9 mouse cellular contexts compared by ENCODE assay signal in genomic region chr8:105270101-105270915, GRCm38 (mm10). TPM values are rescaled to one million over a fixed set of nuclear protein-coding genes. Genes with fewer than 3 reads are reported as not detected.
DNase-seq lines count a peak whose midpoint lies in the region; ATAC-seq and TF ChIP-seq lines count a peak whose summit lies in the region.
"Had no signal": no experiment of that assay in that cellular context is flagged by ENCODE, and none has a peak within 500 bp of the region (broad histone marks: within the 10 kb centered on the region; RNA-seq: fewer than 3 reads in every experiment).

No protein-coding gene starts in this region.

- no peak overlapping the region for H3K27ac ChIP-seq in heart, embryonic 13.5 days (replicated peaks)
- H3K27ac ChIP-seq in MEL (ENCODE audit: control insufficient read depth, low read depth, low read length): peak overlapping the region; percentile 44; the same call in 1 of the 2 replicates
- H3K27ac ChIP-seq in heart, postnatal 0 days (ENCODE audit: low read depth): no peak overlapping the region
- no peak overlapping the region for H3K27ac ChIP-seq in midbrain, embryonic 11.5 days (ENCODE audit: low read depth, low read length)

- 0 out of 4 replicates have a peak, but pooled peaks of 1 of the 2 experiments have one; percentile 13 for TF ChIP-seq POLR2A in MEL (IDR thresholded peaks at IDR 0.05; ENCODE audit: control insufficient read depth in 1 of 2, insufficient read depth in 1 of 2, low read depth in 1 of 2, low read length in 2 of 2, poor library complexity in 1 of 2)

- peaks cover 99% of the 10 kb centered on the region for H3K27me3 ChIP-seq in heart, embryonic 13.5 days (replicated peaks)
- no peaks in the 10 kb centered on the region for H3K27me3 ChIP-seq in MEL (ENCODE audit: control insufficient read depth in 1 of 2, insufficient read depth in 2 of 2, low read length in 2 of 2)
- peaks cover 66% of the 10 kb centered on the region for H3K27me3 ChIP-seq in heart, postnatal 0 days (ENCODE audit: control insufficient read depth, insufficient read depth, low read length)
- peaks cover 99% of the 10 kb centered on the region for H3K27me3 ChIP-seq in midbrain, embryonic 11.5 days (ENCODE audit: control insufficient read depth, insufficient read depth, low read length)
- H3K27me3 ChIP-seq: Patski had no signal

- H3K36me3 ChIP-seq in heart, embryonic 13.5 days: no peaks in the 10 kb centered on the region
- H3K36me3 ChIP-seq in MEL (ENCODE audit: control insufficient read depth in 1 of 2, insufficient read depth in 2 of 2, low read length in 2 of 2): peaks cover 0 to 10% of the 10 kb centered on the region in 2 experiments; a peak in 2 of 4 replicates
- H3K36me3 ChIP-seq in heart, postnatal 0 days (replicated peaks; ENCODE audit: control insufficient read depth, insufficient read depth, low read length): 0 out of 2 replicates have a peak, but pooled peaks cover 4% of the 10 kb centered on the region
- no peaks in the 10 kb centered on the region for H3K36me3 ChIP-seq in midbrain, embryonic 11.5 days (ENCODE audit: control insufficient read depth, insufficient read depth, low read length)

- peak overlapping the region; percentile 60 for H3K4me3 ChIP-seq in heart, embryonic 13.5 days
- peak overlapping the region; percentile 74 to 81 for H3K4me3 ChIP-seq in MEL (ENCODE audit: control insufficient read depth in 1 of 2, insufficient read depth in 1 of 2, low read depth in 2 of 2, low read length in 2 of 2)
- H3K4me3 ChIP-seq in heart, postnatal 0 days (ENCODE audit: low read depth, low read length): peak overlapping the region; percentile 56
- peak overlapping the region; percentile 37 for H3K4me3 ChIP-seq in midbrain, embryonic 11.5 days (ENCODE audit: low read depth, low read length)

- no peak for DNase-seq in heart, postnatal 4 days
- DNase-seq in MEL (ENCODE audit: low read depth, low spot score): no peak
- DNase-seq in heart, postnatal 0 days (ENCODE audit: low spot score): no peak
- peak; percentile 93 for DNase-seq in midbrain, embryonic 11.5 days (ENCODE audit: low spot score, missing footprints)
- no peak for DNase-seq in left cerebral cortex, adult 8-10 months (ENCODE audit: low spot score in 2 of 2)
- DNase-seq in urinary bladder, postnatal 25 days (ENCODE audit: low spot score): no peak
- DNase-seq in ovary, postnatal 14 days (ENCODE audit: low spot score): no peak

- H3K79me2 ChIP-seq in MEL (ENCODE audit: control insufficient read depth, insufficient read depth, low read length, poor library complexity): no peaks in the 10 kb centered on the region; the same call in 1 of the 2 replicates

- H3K9ac ChIP-seq in heart, embryonic 13.5 days: peak overlapping the region; percentile 74; the same call in 1 of the 2 replicates
- H3K9ac ChIP-seq in MEL (ENCODE audit: control insufficient read depth, low read depth, low read length, poor library complexity, severe bottlenecking): peak overlapping the region; percentile 96
- H3K9ac ChIP-seq in heart, postnatal 0 days (replicated peaks; ENCODE audit: low read depth, low read length): no peak overlapping the region
- no peak overlapping the region for H3K9ac ChIP-seq in midbrain, embryonic 11.5 days (ENCODE audit: low read length)

- WGBS in heart, embryonic 13.5 days: 6% methylated on average over 39 of the region's 39 CpGs
- WGBS in heart, postnatal 0 days: 12% methylated on average over 39 of the region's 39 CpGs
- 3% methylated on average over 39 of the region's 39 CpGs for WGBS in midbrain, embryonic 11.5 days

- no peak for TF ChIP-seq CTCF in MEL (IDR thresholded peaks at IDR 0.05 in 2 of 3, conservative IDR thresholded peaks at IDR 0.05 in 1 of 3; ENCODE audit: control insufficient read depth in 1 of 3, insufficient read depth in 1 of 3, low read depth in 2 of 3, low read length in 3 of 3, poor library complexity in 1 of 3, severe bottlenecking in 1 of 3)
- no peak for TF ChIP-seq CTCF in heart, postnatal 0 days (IDR thresholded peaks at IDR 0.05; ENCODE audit: low read depth)

- no peak for TF ChIP-seq EP300 in MEL (IDR thresholded peaks at IDR 0.05; ENCODE audit: low read depth in 1 of 2, low read length in 2 of 2)
- TF ChIP-seq EP300 in heart, postnatal 0 days (IDR thresholded peaks at IDR 0.05; ENCODE audit: low read depth): no peak

- peak overlapping the region; percentile 96 for H3K4me2 ChIP-seq in heart, embryonic 13.5 days
- peak overlapping the region; percentile 95 for H3K4me2 ChIP-seq in heart, postnatal 0 days (ENCODE audit: low read depth, low read length)
- peak overlapping the region; percentile 68 for H3K4me2 ChIP-seq in midbrain, embryonic 11.5 days

- H3K4me1 ChIP-seq in heart, embryonic 13.5 days: peaks cover 34% of the 10 kb centered on the region
- peaks cover 7 to 16% of the 10 kb centered on the region in 2 experiments for H3K4me1 ChIP-seq in MEL (ENCODE audit: control insufficient read depth in 1 of 2, insufficient read depth in 2 of 2, low read length in 2 of 2)
- H3K4me1 ChIP-seq in heart, postnatal 0 days (ENCODE audit: control insufficient read depth, insufficient read depth): peaks cover 15% of the 10 kb centered on the region; the same call in 1 of the 2 replicates
- H3K4me1 ChIP-seq in midbrain, embryonic 11.5 days (ENCODE audit: control insufficient read depth, insufficient read depth, low read length): peaks cover 17% of the 10 kb centered on the region

- 0 out of 2 replicates have a peak, but pooled peaks cover 6% of the 10 kb centered on the region for H3K9me3 ChIP-seq in heart, embryonic 13.5 days
- H3K9me3 ChIP-seq in MEL (replicated peaks; ENCODE audit: insufficient read depth, low read length): no peaks in the 10 kb centered on the region
- no peaks in the 10 kb centered on the region for H3K9me3 ChIP-seq in heart, postnatal 0 days (replicated peaks; ENCODE audit: control insufficient read depth, low read length)
- no peaks in the 10 kb centered on the region; the same call in 1 of the 2 replicates for H3K9me3 ChIP-seq in midbrain, embryonic 11.5 days (ENCODE audit: control insufficient read depth, low read length)

- ATAC-seq in heart, embryonic 13.5 days (ENCODE audit: extremely low read depth, insufficient number of reproducible peaks, low FRiP score, low TSS enrichment): no peak
- ATAC-seq in heart, postnatal 0 days (ENCODE audit: insufficient read depth, low read depth): no peak
- no peak for ATAC-seq in midbrain, embryonic 11.5 days (ENCODE audit: low FRiP score)
- ATAC-seq: Patski had no signal

- no peak for TF ChIP-seq RAD21 in MEL (IDR thresholded peaks at IDR 0.05; ENCODE audit: low read depth, low read length)

RNA-seq across cellular contexts. Expression of gene Hsf4, which starts 0.7 kb away (rescaled TPM):
- polyA plus RNA-seq in heart, embryonic 13.5 days (2015; fragmentation: Nextera tagmentation; extraction: Ambion mirVana): 0.15 TPM in 1 of 2 replicates, not detected in the other
- total RNA-seq in heart, postnatal 4 days (2021): 1 to 10 TPM in 1 of 2 experiments, under 1 TPM in 1; 0.81 to 1.5 TPM
- total RNA-seq in MEL (2012; rRNA removed): 1.4 and 1.7 TPM in 2 replicates
- 1 to 10 TPM in 1 of 2 experiments, not detected in 1; 7.1 TPM for polyA plus RNA-seq in MEL (2012; ENCODE audit: insufficient read depth in 1 of 2, insufficient read length in 2 of 2, low read depth in 1 of 2, low replicate concordance in 2 of 2, missing spikeins in 1 of 2)
- total RNA-seq in heart, postnatal 0 days (2014; rRNA removed; ENCODE audit: low replicate concordance): 2.1 TPM in 1 of 2 replicates, not detected in the other
- 0.34 and 0.43 TPM in 2 replicates for polyA plus RNA-seq in heart, postnatal 0 days (2015; fragmentation: Nextera tagmentation; extraction: Ambion mirVana)
- polyA plus RNA-seq in midbrain, embryonic 11.5 days (2014; fragmentation: Nextera tagmentation; extraction: Ambion mirVana): not detected in 2 replicates
- 10 to 100 TPM; 21.3 to 25.7 (median 22.9) TPM for total RNA-seq in left cerebral cortex, adult 8-10 months (2022)

RNA-seq across cellular contexts. Expression of gene Nol3, which starts 5.6 kb away (rescaled TPM):
- polyA plus RNA-seq in heart, embryonic 13.5 days (2015; fragmentation: Nextera tagmentation; extraction: Ambion mirVana): 2.5 and 2.7 TPM in 2 replicates
- 10 to 100 TPM in 1 of 2 experiments, 1 to 10 TPM in 1; 9.9 to 11.0 TPM for total RNA-seq in heart, postnatal 4 days (2021)
- 0.69 and 0.89 TPM in 2 replicates for total RNA-seq in MEL (2012; rRNA removed)
- polyA plus RNA-seq in MEL (2012; ENCODE audit: insufficient read depth in 1 of 2, insufficient read length in 2 of 2, low read depth in 1 of 2, low replicate concordance in 2 of 2, missing spikeins in 1 of 2): under 1 TPM in 1 of 2 experiments, not detected in 1; 0.63 TPM
- total RNA-seq in heart, postnatal 0 days (2014; rRNA removed; ENCODE audit: low replicate concordance): 6.8 and 13.2 TPM in 2 replicates
- polyA plus RNA-seq in heart, postnatal 0 days (2015; fragmentation: Nextera tagmentation; extraction: Ambion mirVana): 9.8 and 10.0 TPM in 2 replicates
- 2.0 and 3.2 TPM in 2 replicates for polyA plus RNA-seq in midbrain, embryonic 11.5 days (2014; fragmentation: Nextera tagmentation; extraction: Ambion mirVana)
- total RNA-seq in left cerebral cortex, adult 8-10 months (2022): 10 to 100 TPM; 10.6 to 13.8 (median 13.1) TPM

RNA-seq across cellular contexts. Expression of gene Fbxl8, which starts 5.9 kb away (rescaled TPM):
- 3.2 and 3.3 TPM in 2 replicates for polyA plus RNA-seq in heart, embryonic 13.5 days (2015; fragmentation: Nextera tagmentation; extraction: Ambion mirVana)
- total RNA-seq in heart, postnatal 4 days (2021): 1 to 10 TPM; 3.7 TPM
- 4.1 and 4.8 TPM in 2 replicates for total RNA-seq in MEL (2012; rRNA removed)
- 1 to 10 TPM in 1 of 2 experiments, not detected in 1; 7.2 TPM for polyA plus RNA-seq in MEL (2012; ENCODE audit: insufficient read depth in 1 of 2, insufficient read length in 2 of 2, low read depth in 1 of 2, low replicate concordance in 2 of 2, missing spikeins in 1 of 2)
- 1.5 and 6.4 TPM in 2 replicates for total RNA-seq in heart, postnatal 0 days (2014; rRNA removed; ENCODE audit: low replicate concordance)
- 3.6 and 4.3 TPM in 2 replicates for polyA plus RNA-seq in heart, postnatal 0 days (2015; fragmentation: Nextera tagmentation; extraction: Ambion mirVana)
- polyA plus RNA-seq in midbrain, embryonic 11.5 days (2014; fragmentation: Nextera tagmentation; extraction: Ambion mirVana): 0.84 and 1.5 TPM in 2 replicates
- 1 to 10 TPM in 2 of 4 experiments, under 1 TPM in 2; 0.50 to 1.6 (median 1.1) TPM for total RNA-seq in left cerebral cortex, adult 8-10 months (2022)

RNA-seq across cellular contexts. Expression of gene Tradd, which starts 5.9 kb away (rescaled TPM):
- 18.3 and 18.8 TPM in 2 replicates for polyA plus RNA-seq in heart, embryonic 13.5 days (2015; fragmentation: Nextera tagmentation; extraction: Ambion mirVana)
- total RNA-seq in heart, postnatal 4 days (2021): 10 to 100 TPM in 1 of 2 experiments, 1 to 10 TPM in 1; 9.4 to 10.1 TPM
- 29.0 and 31.0 TPM in 2 replicates for total RNA-seq in MEL (2012; rRNA removed)
- polyA plus RNA-seq in MEL (2012; ENCODE audit: insufficient read depth in 1 of 2, insufficient read length in 2 of 2, low read depth in 1 of 2, low replicate concordance in 2 of 2, missing spikeins in 1 of 2): 10 to 100 TPM in 1 of 2 experiments, not detected in 1; 33.5 TPM
- total RNA-seq in heart, postnatal 0 days (2014; rRNA removed; ENCODE audit: low replicate concordance): 9.0 and 10.4 TPM in 2 replicates
- polyA plus RNA-seq in heart, postnatal 0 days (2015; fragmentation: Nextera tagmentation; extraction: Ambion mirVana): 16.7 and 17.6 TPM in 2 replicates
- 11.3 and 15.0 TPM in 2 replicates for polyA plus RNA-seq in midbrain, embryonic 11.5 days (2014; fragmentation: Nextera tagmentation; extraction: Ambion mirVana)
- 10 to 100 TPM in 2 of 4 experiments, 1 to 10 TPM in 2; 7.9 to 10.9 (median 9.6) TPM for total RNA-seq in left cerebral cortex, adult 8-10 months (2022)

RNA-seq across cellular contexts. Expression of gene B3gnt9, which starts 15.4 kb away (rescaled TPM):
- 11.8 and 14.5 TPM in 2 replicates for polyA plus RNA-seq in heart, embryonic 13.5 days (2015; fragmentation: Nextera tagmentation; extraction: Ambion mirVana)
- total RNA-seq in heart, postnatal 4 days (2021): 1 to 10 TPM; 9.0 TPM
- 2.7 and 2.8 TPM in 2 replicates for total RNA-seq in MEL (2012; rRNA removed)
- 1 to 10 TPM in 1 of 2 experiments, not detected in 1; 4.7 TPM for polyA plus RNA-seq in MEL (2012; ENCODE audit: insufficient read depth in 1 of 2, insufficient read length in 2 of 2, low read depth in 1 of 2, low replicate concordance in 2 of 2, missing spikeins in 1 of 2)
- total RNA-seq in heart, postnatal 0 days (2014; rRNA removed; ENCODE audit: low replicate concordance): 6.0 and 9.7 TPM in 2 replicates
- 7.3 and 7.7 TPM in 2 replicates for polyA plus RNA-seq in heart, postnatal 0 days (2015; fragmentation: Nextera tagmentation; extraction: Ambion mirVana)
- polyA plus RNA-seq in midbrain, embryonic 11.5 days (2014; fragmentation: Nextera tagmentation; extraction: Ambion mirVana): 5.6 and 6.1 TPM in 2 replicates
- 1 to 10 TPM; 4.2 to 5.4 (median 4.8) TPM for total RNA-seq in left cerebral cortex, adult 8-10 months (2022)

Comparison
In these comparisons a context has a peak if more than half of its experiments do, and no peak if none do; other contexts are left out.
1. H3K9ac ChIP-seq: peak in heart, embryonic 13.5 days (single experiment) and MEL (single experiment); none in heart, postnatal 0 days (single experiment) and midbrain, embryonic 11.5 days (single experiment).
2. Peak in every context shown above with its lines, with median percentiles within 50 percentile points of each other: H3K4me2 ChIP-seq and H3K4me3 ChIP-seq.